ENCODE assay signal across 9 mouse cellular contexts in the genomic region with DNA sequence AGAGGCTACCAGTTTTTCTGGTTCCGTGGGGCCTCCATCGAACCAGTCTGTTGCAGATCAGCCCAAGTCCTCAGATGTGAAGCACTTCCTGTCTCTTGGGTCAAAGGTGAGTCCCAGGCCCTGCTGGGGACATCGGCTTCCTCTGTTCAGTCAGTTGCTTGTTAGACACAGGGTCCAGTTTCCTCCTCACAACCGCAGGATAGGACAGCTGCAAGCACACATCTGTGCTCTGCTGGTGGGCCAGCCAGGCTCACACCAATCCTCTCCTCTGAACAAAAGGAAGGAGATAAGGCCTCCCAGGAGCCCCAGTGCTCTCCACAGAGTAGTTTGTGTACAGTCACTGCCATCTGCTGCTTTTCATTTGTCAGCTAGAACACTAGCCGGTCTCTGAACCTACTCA. TPM values are rescaled to one million over a fixed set of nuclear protein-coding genes. Genes with fewer than 3 reads are reported as not detected.
DNase-seq lines count a peak whose midpoint lies in the region; ATAC-seq and TF ChIP-seq lines count a peak whose summit lies in the region.
"Had no signal": no experiment of that assay in that cellular context is flagged by ENCODE, and none has a peak within 500 bp of the region (broad histone marks: within the 10 kb centered on the region; RNA-seq: fewer than 3 reads in every experiment).

No protein-coding gene starts in this region.

- H3K4me2 ChIP-seq in forebrain, embryonic 14.5 days (ENCODE audit: low read length): no peak overlapping the region

- no peaks in the 10 kb centered on the region for H3K27me3 ChIP-seq in spleen, adult 2 months (ENCODE audit: control insufficient read depth, insufficient read depth, low read length)
- H3K27me3 ChIP-seq in forebrain, embryonic 14.5 days (replicated peaks; ENCODE audit: control insufficient read depth, insufficient read depth, low read length): no peaks in the 10 kb centered on the region

- H3K9ac ChIP-seq in forebrain, embryonic 14.5 days (ENCODE audit: low read length): no peak overlapping the region

- no peaks in the 10 kb centered on the region for H3K79me2 ChIP-seq in macrophage (ENCODE audit: inconsistent target)

- 9% methylated on average over 5 of the region's 5 CpGs for WGBS in spleen, adult 2 months
- 7% methylated on average over 5 of the region's 5 CpGs for WGBS in macrophage (ENCODE audit: missing documents)
- WGBS in forebrain, embryonic 14.5 days: 86% methylated on average over 5 of the region's 5 CpGs

- DNase-seq in spleen, adult 2 months (ENCODE audit: low read depth in 1 of 2, low spot score in 2 of 2): no peak
- DNase-seq in spleen, postnatal 14 days (ENCODE audit: low spot score in 2 of 2): no peak
- peak; percentile 55 for DNase-seq in thymus, postnatal 4 days
- DNase-seq in forebrain, embryonic 14.5 days (ENCODE audit: low spot score): no peak
- DNase-seq in gastrocnemius, adult 8-10 months (ENCODE audit: low spot score in 2 of 2): no peak
- DNase-seq: cerebellum, adult 11 months had no signal

- H3K36me3 ChIP-seq in spleen, adult 2 months (ENCODE audit: control insufficient read depth, insufficient read depth, low read length): no peaks in the 10 kb centered on the region
- no peaks in the 10 kb centered on the region for H3K36me3 ChIP-seq in macrophage (ENCODE audit: inconsistent target)
- H3K36me3 ChIP-seq in forebrain, embryonic 14.5 days (ENCODE audit: control insufficient read depth, insufficient read depth, low read length): no peaks in the 10 kb centered on the region

- peak overlapping the region; percentile 34 for H3K27ac ChIP-seq in spleen, adult 2 months (ENCODE audit: insufficient read depth, low read length)
- H3K27ac ChIP-seq in macrophage: peak overlapping the region; percentile 41
- H3K27ac ChIP-seq in forebrain, embryonic 14.5 days (ENCODE audit: low read depth, low read length): no peak overlapping the region

- no peak for TF ChIP-seq CTCF in spleen, adult 2 months (IDR thresholded peaks at IDR 0.05; ENCODE audit: extremely low read depth, insufficient read depth, insufficient read length, insufficient replicate concordance)

- TF ChIP-seq POLR2A in spleen, adult 2 months (IDR thresholded peaks at IDR 0.05; ENCODE audit: low read depth, low read length): no peak

- ATAC-seq in granulocyte monocyte progenitor cell, adult 5-6 weeks (replicated peaks; ENCODE audit: poor library complexity, severe bottlenecking): peak; percentile 38
- ATAC-seq in forebrain, embryonic 14.5 days: no peak

- H3K9me3 ChIP-seq in forebrain, embryonic 14.5 days (replicated peaks; ENCODE audit: control insufficient read depth, low read length): no peaks in the 10 kb centered on the region

- H3K4me1 ChIP-seq in spleen, adult 2 months (ENCODE audit: control insufficient read depth, insufficient read depth, insufficient read length): peaks cover 20% of the 10 kb centered on the region; the same call in 1 of the 2 replicates
- H3K4me1 ChIP-seq in forebrain, embryonic 14.5 days (ENCODE audit: control insufficient read depth, insufficient read depth, low read length): no peaks in the 10 kb centered on the region

- H3K4me3 ChIP-seq in spleen, adult 2 months (ENCODE audit: extremely low read depth, insufficient read depth, insufficient read length): no peak overlapping the region
- no peak overlapping the region for H3K4me3 ChIP-seq in macrophage (ENCODE audit: inconsistent target)
- H3K4me3 ChIP-seq in forebrain, embryonic 14.5 days (ENCODE audit: low read depth, low read length): no peak overlapping the region
- H3K4me3 ChIP-seq: erythroblast, embryonic 14.5 days had no signal

RNA-seq across cellular contexts. Expression of a gene that starts 44.8 kb away (rescaled TPM):
- polyA plus RNA-seq in spleen, adult 2 months (2012; rRNA removed): 1.5 TPM in 2 replicates
- total RNA-seq in granulocyte monocyte progenitor cell, adult 5-6 weeks (2014; fragmentation: Nextera tagmentation): 15.1 and 17.2 TPM in 2 replicates
- total RNA-seq in granulocyte monocyte progenitor cell, adult 5-6 weeks (2017): 14.7 and 16.5 TPM in 2 replicates
- total RNA-seq in macrophage (2018; cell fraction: chromatin; rRNA removed): 10 to 100 TPM in 6 of 26 experiments, 1 to 10 TPM in 19, under 1 TPM in 1; 0.80 to 16.2 (median 5.4) TPM
- 10 to 100 TPM in 13 of 26 experiments, 1 to 10 TPM in 13; 3.3 to 12.1 (median 10.1) TPM for total RNA-seq in macrophage (2018; cell fraction: cytosol; rRNA removed)
- 10 to 100 TPM in 10 of 26 experiments, 1 to 10 TPM in 15, under 1 TPM in 1; 0.52 to 22.8 (median 7.9) TPM for total RNA-seq in macrophage (2018; cell fraction: nucleus; rRNA removed)
- polyA plus RNA-seq in macrophage (2018): 8.9 to 12.9 TPM (median 11.7 TPM) in 3 replicates
- polyA plus RNA-seq in forebrain, embryonic 14.5 days (2014; fragmentation: Nextera tagmentation; extraction: Ambion mirVana): 51.9 and 55.7 TPM in 2 replicates
- total RNA-seq in gastrocnemius, adult 8-10 months (2022): 1 to 10 TPM; 2.8 to 4.7 (median 3.7) TPM
